Mouse (Mus musculus) ovary, postnatal 14 days (tissue): ENCODE data around the gene Rnf11.
A peak's percentile ranks its signal among the peaks of the same experiment; 100 is the strongest.

Experiments
- DNase-seq: peaks from one replicate; pipeline ENCODE4 v3.0.0; 2022; ENCODE audit warnings: low spot score

The Rnf11 gene

DNA sequence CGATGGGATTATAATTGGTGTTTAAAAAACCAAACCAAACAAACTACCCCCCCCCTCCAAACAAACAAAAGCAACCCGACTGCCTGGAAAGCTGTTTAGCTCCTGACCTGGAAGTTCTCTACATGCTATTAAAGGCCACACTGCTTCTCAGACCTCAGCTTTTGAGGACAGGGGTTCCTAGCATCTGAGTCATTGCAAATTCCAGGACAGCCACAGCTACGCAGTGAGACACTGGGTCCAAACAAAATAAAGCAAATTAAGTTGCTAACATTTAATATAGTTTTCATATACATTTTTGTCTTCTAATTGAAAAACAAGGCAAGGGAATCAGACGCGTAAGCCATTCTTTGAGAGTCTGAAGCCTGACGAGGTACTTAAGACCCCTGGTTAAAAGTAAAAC lies 40.1 kb downstream of the Rnf11 start:
- no peak for DNase-seq

GRCm38 (mm10) chr4:109442649-109443048 lies 41.9 kb downstream of the Rnf11 start:
- DNase-seq = no peak

DNA sequence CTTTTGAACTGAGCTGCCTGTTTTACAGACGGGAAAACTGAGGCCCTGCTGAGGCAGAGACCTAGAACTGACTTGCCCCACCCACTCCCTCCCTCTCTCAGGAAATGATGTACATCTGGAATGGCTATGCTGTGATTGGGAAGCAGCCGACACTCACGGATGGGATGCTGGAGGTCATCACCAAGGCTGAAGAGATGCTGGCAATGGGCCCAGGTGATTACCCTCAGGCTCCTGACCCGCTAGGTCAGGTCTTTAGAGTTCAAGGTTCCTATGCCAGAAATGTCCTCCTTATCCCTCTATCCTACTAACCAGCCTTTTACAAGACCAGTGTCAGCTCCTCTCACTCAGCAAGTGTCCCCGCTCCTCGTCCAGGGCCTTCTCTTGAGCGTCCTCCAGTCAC lies 42.4 kb downstream of the Rnf11 start:
- no peak for DNase-seq

DNA sequence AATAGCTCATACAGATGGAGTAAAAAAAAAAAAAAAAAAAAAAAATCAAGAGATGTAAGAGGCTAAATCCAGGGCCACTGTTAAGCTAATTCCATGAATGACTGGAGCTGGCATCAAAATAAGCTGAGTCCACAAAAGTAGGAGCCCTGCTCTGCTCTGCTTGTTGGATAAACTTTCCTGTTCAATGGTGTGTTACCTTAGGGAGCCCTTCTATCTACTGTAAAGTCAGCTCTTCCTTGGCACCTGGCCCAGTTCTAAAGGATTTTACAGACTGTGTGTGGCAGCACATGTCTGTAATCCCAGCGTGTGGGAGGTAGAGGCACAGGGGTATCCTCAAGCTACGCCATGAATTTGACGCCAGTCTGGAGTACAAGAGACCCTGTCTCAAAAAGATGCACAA lies 43.5 kb downstream of the Rnf11 start:
- DNase-seq = no peak

- DNase-seq = no peak
These were observed 44.1 kb downstream of the Rnf11 start for GRCm38 (mm10) chr4:109440381-109440780.

DNA sequence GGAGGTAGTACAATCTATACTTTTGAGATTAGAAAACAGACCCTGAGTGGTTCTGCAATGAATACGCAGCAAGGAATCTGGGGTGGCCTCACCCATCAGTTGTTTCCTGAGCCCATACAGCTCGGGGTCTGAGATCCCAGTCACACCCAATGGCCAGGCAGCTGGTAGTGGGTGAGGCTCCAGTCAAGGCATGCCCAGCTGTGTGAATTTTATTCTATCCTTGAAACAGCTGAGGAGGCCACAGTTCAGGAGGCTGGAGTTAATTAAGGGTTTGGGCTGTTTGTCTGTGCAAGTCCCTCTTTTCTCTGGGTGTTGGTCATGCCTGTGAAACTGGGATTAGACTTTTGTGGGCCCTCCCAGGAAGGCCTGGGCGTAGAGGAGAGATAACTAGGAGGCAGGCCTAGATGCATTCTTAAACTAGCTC lies 44.7 kb downstream of the Rnf11 start:
- DNase-seq = no peak

- no peak for DNase-seq
These were observed 45.4 kb downstream of the Rnf11 start for GRCm38 (mm10) chr4:109439101-109439500.

GRCm38 (mm10) chr4:109437913-109438878 lies 46.3 kb downstream of the Rnf11 start:
- DNase-seq = peak; percentile 67

DNA sequence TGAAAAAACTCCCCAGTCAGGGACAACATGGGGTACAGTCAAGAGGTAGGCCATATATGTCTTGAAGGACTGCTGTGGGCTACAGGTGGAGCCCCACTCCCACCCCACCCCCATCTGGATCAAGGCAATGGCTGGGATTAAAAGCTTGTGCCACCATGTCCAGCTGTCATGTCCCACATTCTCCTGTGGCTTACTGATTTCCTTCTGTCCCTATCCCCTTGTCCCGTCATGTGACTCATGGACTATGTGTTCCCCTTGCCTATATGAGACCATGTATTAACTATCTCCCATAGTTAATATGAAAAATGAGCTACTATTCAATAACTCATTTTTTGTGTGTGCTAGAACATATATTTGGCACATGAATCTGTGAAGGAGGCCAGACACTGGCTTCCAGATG lies 50.3 kb downstream of the Rnf11 start:
- DNase-seq = no peak

DNA sequence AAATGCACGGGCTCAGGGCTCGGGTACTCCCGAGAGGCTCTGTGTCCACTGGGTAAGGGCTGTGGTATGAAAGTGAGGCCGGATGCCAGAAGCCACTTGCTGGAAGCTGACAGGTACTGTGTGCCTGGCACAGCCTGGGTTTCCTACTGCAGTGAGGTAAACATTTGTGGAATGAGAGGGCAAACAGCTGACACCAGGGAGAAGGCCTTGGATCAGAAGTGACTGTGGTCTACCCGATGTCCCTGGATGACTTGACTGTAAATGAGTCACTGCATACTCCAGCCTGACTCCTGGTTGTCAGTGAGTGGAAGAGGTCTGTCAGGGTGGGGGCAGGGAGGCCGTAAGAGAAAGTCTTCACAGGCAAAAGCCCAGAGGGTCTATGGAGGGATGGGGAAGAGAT lies 50.9 kb downstream of the Rnf11 start:
- no peak for DNase-seq

DNA sequence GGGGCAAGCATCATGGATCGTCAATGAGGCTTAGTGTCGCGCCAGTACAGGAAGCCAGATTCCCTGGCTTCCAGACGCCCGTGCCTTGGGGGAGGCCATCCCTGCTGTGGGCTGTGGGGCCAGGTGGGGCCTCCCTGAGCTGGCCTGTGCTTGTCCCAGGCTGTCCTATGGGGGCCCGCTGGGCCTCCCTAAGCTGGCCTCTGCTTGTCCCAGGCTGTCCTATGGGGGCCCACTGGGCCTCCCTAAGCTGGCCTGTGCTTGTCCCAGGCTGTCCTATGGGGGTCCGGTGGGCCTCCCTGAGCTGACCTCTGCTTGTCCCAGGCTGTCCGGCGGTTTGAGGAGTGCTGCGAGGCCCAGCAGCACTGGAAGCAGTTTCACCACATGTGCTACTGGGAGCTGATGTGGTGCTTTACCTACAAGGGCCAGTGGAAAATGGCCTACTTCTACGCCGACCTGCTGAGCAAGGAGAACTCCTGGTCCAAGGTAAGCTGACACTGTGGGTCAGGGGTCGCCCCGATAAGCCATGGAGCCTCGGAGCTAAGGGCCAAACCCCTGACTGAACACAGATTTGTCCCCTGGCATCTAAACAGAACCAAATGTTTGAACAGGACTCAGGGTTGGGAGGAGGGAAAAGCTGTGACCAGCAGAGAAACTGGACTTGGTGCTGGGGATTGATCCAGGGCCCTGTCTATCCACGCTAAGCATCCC lies 51.7 kb downstream of the Rnf11 start:
- no peak for DNase-seq

- no peak for DNase-seq
These were observed 53.7 kb downstream of the Rnf11 start for GRCm38 (mm10) chr4:109430854-109431253.

DNA sequence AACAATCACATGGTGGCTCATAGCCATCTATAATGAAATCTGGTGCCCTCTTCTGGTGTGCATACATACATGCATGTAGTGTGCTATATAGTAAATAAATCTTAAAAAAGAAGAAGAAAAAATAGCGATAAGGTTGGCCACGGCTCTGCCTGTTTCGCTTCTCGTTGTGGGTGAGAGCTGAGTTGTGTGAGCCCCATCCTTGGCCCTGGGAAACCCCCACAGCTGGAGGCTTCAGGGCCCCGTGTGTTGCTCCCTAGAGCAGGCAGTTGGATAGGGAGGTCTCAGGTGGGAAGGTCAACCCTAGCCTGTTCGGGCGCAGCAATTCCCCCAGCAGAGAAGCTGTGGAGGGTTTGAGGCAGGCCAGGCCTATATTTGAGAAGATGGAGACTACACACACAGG lies 54.3 kb downstream of the Rnf11 start:
- DNase-seq = no peak

- no peak for DNase-seq
These were observed 57.5 kb downstream of the Rnf11 start for GRCm38 (mm10) chr4:109427058-109427457.

- no peak for DNase-seq
These were observed 61.1 kb downstream of the Rnf11 start for GRCm38 (mm10) chr4:109423438-109423837.

DNA sequence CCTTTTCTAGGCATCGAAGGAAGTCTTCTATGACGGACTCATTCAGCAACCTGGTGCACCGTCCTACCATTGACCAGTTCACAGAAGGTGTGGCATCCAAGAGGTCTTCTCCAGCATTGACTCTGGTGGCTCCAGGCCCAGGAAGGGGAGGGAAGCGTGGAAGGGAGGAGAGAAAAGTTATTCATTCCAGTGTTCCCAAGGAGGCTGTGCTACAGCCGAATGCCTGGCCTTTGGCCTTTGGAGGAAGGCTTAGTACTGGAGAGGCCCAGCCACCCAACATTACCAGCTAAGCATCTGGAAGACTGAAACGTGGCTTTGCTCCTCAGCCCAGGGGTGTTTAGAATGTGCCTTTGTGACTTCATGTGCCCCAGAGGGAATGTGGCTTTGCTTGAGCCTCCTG lies 62.1 kb downstream of the Rnf11 start:
- no peak for DNase-seq

DNA sequence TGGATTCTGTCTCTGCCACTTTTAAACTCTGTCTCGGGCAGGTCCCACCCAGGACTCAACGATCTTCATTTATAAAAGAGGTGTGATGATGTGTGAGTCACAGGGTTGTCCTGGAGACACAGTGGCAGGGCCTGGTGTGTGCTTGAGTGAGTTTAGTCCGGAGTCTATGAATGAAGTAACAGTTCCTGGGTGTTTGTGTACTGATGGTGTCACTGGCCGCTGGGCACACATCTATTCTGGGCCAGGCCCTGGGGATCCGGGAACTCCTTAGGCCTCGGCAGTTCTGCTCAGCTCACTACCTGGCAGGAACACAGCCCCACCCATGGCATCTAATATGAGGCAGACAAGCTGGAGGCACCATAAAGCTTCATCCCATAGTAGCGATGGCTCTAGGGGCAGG lies 62.9 kb downstream of the Rnf11 start:
- no peak for DNase-seq

- DNase-seq = no peak
These were observed 64.3 kb downstream of the Rnf11 start for GRCm38 (mm10) chr4:109420138-109420795.

GRCm38 (mm10) chr4:109419563-109419962 lies 65.0 kb downstream of the Rnf11 start:
- no peak for DNase-seq

- DNase-seq = no peak
These were observed 65.5 kb downstream of the Rnf11 start for GRCm38 (mm10) chr4:109419017-109419416.

- DNase-seq = no peak
These were observed 66.5 kb downstream of the Rnf11 start for GRCm38 (mm10) chr4:109417998-109418397.

DNA sequence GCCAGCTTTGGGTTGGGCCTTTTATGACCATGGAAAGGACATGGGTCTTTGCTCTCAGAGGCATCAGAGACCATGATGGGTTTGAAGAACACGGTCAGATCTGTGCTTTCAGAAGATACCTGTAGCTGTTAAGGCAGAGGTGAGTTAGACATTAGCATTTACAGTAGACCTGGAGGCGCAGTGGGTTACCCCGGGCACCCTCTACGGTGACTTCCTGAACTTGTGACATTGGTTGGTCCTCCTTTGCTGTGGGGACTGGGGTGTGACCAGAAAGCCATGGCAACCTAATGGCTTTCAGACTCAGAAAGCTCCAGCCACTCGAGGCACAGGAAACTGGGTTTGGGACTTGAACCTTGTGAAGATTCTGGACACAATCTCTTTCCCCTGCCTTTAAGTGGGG lies 72.3 kb downstream of the Rnf11 start:
- no peak for DNase-seq
